Mouse (Mus musculus): ENCODE measurements at regions not wholly inside any gene's neighbourhood (a gene's known extent, or its start where the extent isn't known, plus 50 kb on each side); places are given as distances from the start of the nearest gene placed in this dataset.

- WGBS, result 70% methylated on average over 9 of the region's 9 CpGs
Observed at GRCm38 (mm10) chr4:89391463-89392308, 80.8 kb upstream of the Cdkn2b start.

GRCm38 (mm10) chr4:89383548-89383947 lies 72.7 kb upstream of the Cdkn2b start:
- 88% methylated on average over 3 of the region's 3 CpGs for WGBS
- H3K27me3 ChIP-seq (ENCODE audit: control insufficient read depth, insufficient read depth, low read length), result no peaks in the 10 kb centered on the region

More at GRCm38 (mm10) chr4:89391463-89392308, 80.8 kb upstream of the Cdkn2b start:
- TF ChIP-seq CTCF (IDR thresholded peaks at IDR 0.05; ENCODE audit: extremely low read depth, insufficient read depth, insufficient read length, insufficient replicate concordance), result no peak
- TF ChIP-seq POLR2A (IDR thresholded peaks at IDR 0.05; ENCODE audit: low read depth, low read length), result no peak
- Histone ChIP-seq H3K27me3 (ENCODE audit: control insufficient read depth, insufficient read depth, low read length) (no peaks in the 10 kb centered on the region), H3K36me3 (ENCODE audit: control insufficient read depth, insufficient read depth, low read length) (no peaks in the 10 kb centered on the region), H3K4me3 (ENCODE audit: extremely low read depth, insufficient read depth, insufficient read length) (no peak overlapping the region), H3K27ac (ENCODE audit: insufficient read depth, low read length) (no peak overlapping the region), H3K4me1 (ENCODE audit: control insufficient read depth, insufficient read depth, insufficient read length) (no peaks in the 10 kb centered on the region)
- no peak for DNase-seq (ENCODE audit: low read depth in 1 of 2, low spot score in 2 of 2)

GRCm38 (mm10) chr4:89382434-89382976 lies 71.7 kb upstream of the Cdkn2b start:
- no peaks in the 10 kb centered on the region for H3K36me3 ChIP-seq (ENCODE audit: control insufficient read depth, insufficient read depth, low read length)
- no peak for DNase-seq (ENCODE audit: low read depth in 1 of 2, low spot score in 2 of 2)
- H3K27ac ChIP-seq (ENCODE audit: insufficient read depth, low read length), result no peak overlapping the region
- no peak for TF ChIP-seq POLR2A (IDR thresholded peaks at IDR 0.05; ENCODE audit: low read depth, low read length)
- TF ChIP-seq CTCF (IDR thresholded peaks at IDR 0.05; ENCODE audit: extremely low read depth, insufficient read depth, insufficient read length, insufficient replicate concordance), result no peak
- 76% methylated on average over 4 of the region's 4 CpGs for WGBS
- H3K27me3 ChIP-seq (ENCODE audit: control insufficient read depth, insufficient read depth, low read length), result no peaks in the 10 kb centered on the region
- H3K4me1 ChIP-seq (ENCODE audit: control insufficient read depth, insufficient read depth, insufficient read length), result no peaks in the 10 kb centered on the region
- H3K4me3 ChIP-seq (ENCODE audit: extremely low read depth, insufficient read depth, insufficient read length), result no peak overlapping the region

More at GRCm38 (mm10) chr4:89383548-89383947, 72.7 kb upstream of the Cdkn2b start:
- H3K4me3 ChIP-seq (ENCODE audit: extremely low read depth, insufficient read depth, insufficient read length), result no peak overlapping the region
- H3K27ac ChIP-seq (ENCODE audit: insufficient read depth, low read length), result no peak overlapping the region
- no peak for DNase-seq (ENCODE audit: low read depth in 1 of 2, low spot score in 2 of 2)
- no peaks in the 10 kb centered on the region for H3K4me1 ChIP-seq (ENCODE audit: control insufficient read depth, insufficient read depth, insufficient read length)
- TF ChIP-seq POLR2A (IDR thresholded peaks at IDR 0.05; ENCODE audit: low read depth, low read length) (no peak), CTCF (IDR thresholded peaks at IDR 0.05; ENCODE audit: extremely low read depth, insufficient read depth, insufficient read length, insufficient replicate concordance) (no peak)
- H3K36me3 ChIP-seq (ENCODE audit: control insufficient read depth, insufficient read depth, low read length), result no peaks in the 10 kb centered on the region

GRCm38 (mm10) chr4:89381763-89382162 lies 70.9 kb upstream of the Cdkn2b start:
- TF ChIP-seq CTCF (IDR thresholded peaks at IDR 0.05; ENCODE audit: extremely low read depth, insufficient read depth, insufficient read length, insufficient replicate concordance) (no peak), POLR2A (IDR thresholded peaks at IDR 0.05; ENCODE audit: low read depth, low read length) (no peak)
- no peaks in the 10 kb centered on the region for H3K36me3 ChIP-seq (ENCODE audit: control insufficient read depth, insufficient read depth, low read length)
- H3K27me3 ChIP-seq (ENCODE audit: control insufficient read depth, insufficient read depth, low read length), result no peaks in the 10 kb centered on the region
- H3K4me3 ChIP-seq (ENCODE audit: extremely low read depth, insufficient read depth, insufficient read length), result no peak overlapping the region
- 92% methylated on average over 2 of the region's 2 CpGs for WGBS
- no peak overlapping the region for H3K27ac ChIP-seq (ENCODE audit: insufficient read depth, low read length)
- no peak for DNase-seq (ENCODE audit: low read depth in 1 of 2, low spot score in 2 of 2)
- no peaks in the 10 kb centered on the region for H3K4me1 ChIP-seq (ENCODE audit: control insufficient read depth, insufficient read depth, insufficient read length)

GRCm38 (mm10) chr4:89381077-89381476 lies 70.2 kb upstream of the Cdkn2b start:
- Histone ChIP-seq H3K27ac (ENCODE audit: insufficient read depth, low read length) (no peak overlapping the region), H3K4me3 (ENCODE audit: extremely low read depth, insufficient read depth, insufficient read length) (no peak overlapping the region), H3K27me3 (ENCODE audit: control insufficient read depth, insufficient read depth, low read length) (no peaks in the 10 kb centered on the region), H3K4me1 (ENCODE audit: control insufficient read depth, insufficient read depth, insufficient read length) (no peaks in the 10 kb centered on the region), H3K36me3 (ENCODE audit: control insufficient read depth, insufficient read depth, low read length) (no peaks in the 10 kb centered on the region)
- no peak for DNase-seq (ENCODE audit: low read depth in 1 of 2, low spot score in 2 of 2)
- TF ChIP-seq CTCF (IDR thresholded peaks at IDR 0.05; ENCODE audit: extremely low read depth, insufficient read depth, insufficient read length, insufficient replicate concordance) (no peak), POLR2A (IDR thresholded peaks at IDR 0.05; ENCODE audit: low read depth, low read length) (no peak)
- WGBS, result 88% methylated on average over 5 of the region's 5 CpGs

- TF ChIP-seq CTCF (IDR thresholded peaks at IDR 0.05; ENCODE audit: extremely low read depth, insufficient read depth, insufficient read length, insufficient replicate concordance) (no peak), POLR2A (IDR thresholded peaks at IDR 0.05; ENCODE audit: low read depth, low read length) (no peak)
- DNase-seq (ENCODE audit: low read depth in 1 of 2, low spot score in 2 of 2), result no peak
- Histone ChIP-seq H3K27ac (ENCODE audit: insufficient read depth, low read length) (no peak overlapping the region), H3K27me3 (ENCODE audit: control insufficient read depth, insufficient read depth, low read length) (no peaks in the 10 kb centered on the region), H3K36me3 (ENCODE audit: control insufficient read depth, insufficient read depth, low read length) (no peaks in the 10 kb centered on the region), H3K4me3 (ENCODE audit: extremely low read depth, insufficient read depth, insufficient read length) (no peak overlapping the region), H3K4me1 (ENCODE audit: control insufficient read depth, insufficient read depth, insufficient read length) (no peaks in the 10 kb centered on the region)
- 87% methylated on average over 8 of the region's 8 CpGs for WGBS
Observed at GRCm38 (mm10) chr4:89380330-89380945, 69.6 kb upstream of the Cdkn2b start.

All from spleen, adult 2 months (tissue).